Mouse (Mus musculus): Measurements from ENCODE around the gene Shc3. TPM values are rescaled to one million over a fixed set of nuclear protein-coding genes. Genes with fewer than 3 reads are reported as not detected.

Shc3 gene
- polyA plus RNA-seq, 1 experiment from 2014 or later: 7.5 TPM

DNA sequence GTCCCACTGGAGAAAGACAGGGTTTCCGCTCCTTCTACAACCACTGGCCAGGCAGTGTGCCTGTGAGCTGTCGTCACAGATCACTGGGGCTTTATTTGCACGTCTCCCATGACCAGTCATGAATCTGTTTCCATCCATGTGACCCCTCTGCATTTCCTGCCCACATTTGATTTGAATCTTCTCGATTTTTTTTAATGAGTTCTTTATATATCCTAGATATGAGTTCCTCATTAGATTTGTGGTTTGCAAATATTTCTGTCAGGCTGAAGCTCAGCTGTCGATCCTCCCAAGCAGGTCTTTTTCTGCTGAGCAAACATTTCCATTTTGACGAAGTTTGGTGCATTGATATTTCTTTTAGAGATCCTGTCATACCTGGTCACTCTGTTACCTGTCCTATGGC is 171.4 kb downstream of the Shc3 start:
- no peak overlapping the region for H3K4me2 ChIP-seq
- H3K4me1 ChIP-seq: peaks cover 14% of the 10 kb centered on the region
- H3K27ac ChIP-seq (replicated peaks): no peak overlapping the region
- no peak overlapping the region for H3K4me3 ChIP-seq (replicated peaks)
- 85% methylated on average over 6 of the region's 6 CpGs for WGBS
- H3K36me3 ChIP-seq: no peaks in the 10 kb centered on the region
- H3K9ac ChIP-seq (replicated peaks): no peak overlapping the region
- ATAC-seq (ENCODE audit: low FRiP score): no peak
- H3K9me3 ChIP-seq (replicated peaks): no peaks in the 10 kb centered on the region
- no peaks in the 10 kb centered on the region for H3K27me3 ChIP-seq (replicated peaks)

DNA sequence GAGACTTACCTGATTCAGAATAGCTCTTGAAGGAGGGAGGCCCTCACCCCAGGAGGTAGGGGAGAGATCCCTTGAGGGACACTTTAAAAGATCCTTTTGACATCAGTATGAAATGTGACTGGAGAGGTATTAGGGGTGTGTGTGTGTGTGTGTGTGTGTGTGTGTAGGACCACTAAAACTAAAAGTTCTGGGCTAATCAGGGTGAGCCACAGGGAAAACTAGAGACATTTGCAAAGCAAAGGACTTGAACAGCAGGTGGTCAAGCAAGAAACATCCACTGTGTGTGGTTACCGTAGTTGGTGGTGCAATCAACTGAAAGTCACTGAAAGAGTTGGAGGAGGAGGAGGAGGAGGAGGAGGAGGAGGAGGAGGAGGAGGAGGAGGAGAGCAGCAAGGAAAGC is 177.0 kb downstream of the Shc3 start:
- H3K9ac ChIP-seq (replicated peaks): no peak overlapping the region
- WGBS: no CpG with 5 or more reads among the region's 1 CpGs
- no peak overlapping the region for H3K4me3 ChIP-seq (replicated peaks)
- H3K27ac ChIP-seq (replicated peaks): no peak overlapping the region
- no peaks in the 10 kb centered on the region for H3K27me3 ChIP-seq (replicated peaks)
- H3K9me3 ChIP-seq (replicated peaks): no peaks in the 10 kb centered on the region
- no peak overlapping the region for H3K4me2 ChIP-seq
- H3K4me1 ChIP-seq: no peaks in the 10 kb centered on the region
- no peaks in the 10 kb centered on the region for H3K36me3 ChIP-seq
- no peak for ATAC-seq (ENCODE audit: low FRiP score)

DNA sequence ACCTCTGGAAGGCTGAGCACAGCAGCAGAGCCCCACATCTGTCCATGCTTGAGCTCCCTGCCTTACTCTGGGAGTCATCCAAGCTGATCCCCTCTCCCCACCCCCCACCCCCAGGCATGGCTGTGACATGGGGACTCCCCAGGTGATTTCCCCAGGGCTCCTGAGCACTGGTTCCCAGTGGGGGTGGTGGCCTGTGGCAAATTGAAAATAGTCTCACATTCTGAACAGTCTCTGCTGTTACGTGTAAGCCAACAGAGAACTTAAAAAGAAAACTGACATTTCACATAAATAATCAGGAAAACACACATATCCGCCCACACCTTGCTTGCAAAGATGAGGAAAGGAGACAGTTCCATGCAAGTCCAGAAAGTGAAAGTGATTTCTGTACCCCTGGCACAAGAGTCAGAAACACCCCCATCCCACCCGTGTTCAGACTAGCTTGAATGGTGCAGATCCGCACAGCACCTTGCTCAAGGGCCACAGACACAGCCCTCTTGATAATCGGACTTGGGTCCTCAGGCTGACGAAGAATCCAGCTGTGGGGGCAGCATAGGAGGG is 177.8 kb downstream of the Shc3 start:
- WGBS: 83% methylated on average over 6 of the region's 6 CpGs
- H3K27me3 ChIP-seq (replicated peaks): no peaks in the 10 kb centered on the region
- no peaks in the 10 kb centered on the region for H3K36me3 ChIP-seq
- no peak overlapping the region for H3K4me2 ChIP-seq
- no peaks in the 10 kb centered on the region for H3K9me3 ChIP-seq (replicated peaks)
- H3K27ac ChIP-seq (replicated peaks): no peak overlapping the region
- no peaks in the 10 kb centered on the region for H3K4me1 ChIP-seq
- H3K9ac ChIP-seq (replicated peaks): no peak overlapping the region
- H3K4me3 ChIP-seq (replicated peaks): no peak overlapping the region
- ATAC-seq (ENCODE audit: low FRiP score): no peak

DNA sequence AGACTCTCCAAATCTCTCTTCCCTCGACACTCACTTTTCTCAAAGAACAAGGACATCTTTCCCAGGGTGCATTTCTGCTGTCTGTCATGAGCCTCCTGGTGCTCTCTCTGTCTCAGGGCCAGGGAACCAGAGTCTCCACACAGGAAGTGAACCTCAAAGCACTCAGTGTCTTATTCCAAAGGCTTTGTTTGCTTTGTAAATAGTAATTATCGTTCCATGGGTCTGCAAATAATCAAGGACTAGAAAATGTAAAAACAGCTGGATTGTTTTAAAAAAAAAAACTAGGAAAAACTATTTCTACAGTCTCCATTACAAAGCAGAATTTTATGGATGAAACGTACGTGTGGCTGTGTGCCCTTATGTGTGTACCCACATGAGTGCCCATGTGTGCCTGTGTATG is 178.8 kb downstream of the Shc3 start:
- Histone ChIP-seq H3K4me2 (no peak overlapping the region), H3K4me3 (replicated peaks) (no peak overlapping the region), H3K27ac (replicated peaks) (no peak overlapping the region), H3K9me3 (replicated peaks) (no peaks in the 10 kb centered on the region), H3K36me3 (no peaks in the 10 kb centered on the region), H3K27me3 (replicated peaks) (no peaks in the 10 kb centered on the region), H3K9ac (replicated peaks) (no peak overlapping the region), H3K4me1 (no peaks in the 10 kb centered on the region)
- WGBS: 75% methylated on average over 4 of the region's 4 CpGs
- ATAC-seq (ENCODE audit: low FRiP score): no peak

DNA sequence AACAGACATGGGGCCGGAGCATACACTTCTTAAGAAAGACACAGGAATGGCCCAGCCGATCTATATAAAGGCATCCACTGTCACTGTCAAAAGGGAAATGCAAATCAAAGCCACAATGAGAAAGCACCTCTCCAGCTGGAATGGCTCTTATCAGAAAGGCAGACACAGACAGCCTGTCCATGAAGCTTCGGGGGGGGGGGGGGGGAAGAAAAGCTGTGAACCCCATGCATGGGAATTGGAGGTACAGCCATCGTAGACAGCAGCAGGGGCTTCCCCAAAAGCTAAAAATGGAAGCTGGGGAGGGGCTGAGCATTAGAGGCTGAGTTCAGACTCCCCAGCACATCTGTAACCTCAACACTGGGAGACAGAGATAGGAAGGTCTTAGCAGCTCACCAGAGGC is 181.3 kb downstream of the Shc3 start:
- Histone ChIP-seq H3K4me1 (no peaks in the 10 kb centered on the region), H3K27ac (replicated peaks) (no peak overlapping the region), H3K4me2 (no peak overlapping the region), H3K9ac (replicated peaks) (no peak overlapping the region), H3K9me3 (replicated peaks) (no peaks in the 10 kb centered on the region), H3K36me3 (no peaks in the 10 kb centered on the region), H3K4me3 (replicated peaks) (no peak overlapping the region), H3K27me3 (replicated peaks) (no peaks in the 10 kb centered on the region)
- WGBS: 51% methylated on average over 4 of the region's 4 CpGs
- no peak for ATAC-seq (ENCODE audit: low FRiP score)

DNA sequence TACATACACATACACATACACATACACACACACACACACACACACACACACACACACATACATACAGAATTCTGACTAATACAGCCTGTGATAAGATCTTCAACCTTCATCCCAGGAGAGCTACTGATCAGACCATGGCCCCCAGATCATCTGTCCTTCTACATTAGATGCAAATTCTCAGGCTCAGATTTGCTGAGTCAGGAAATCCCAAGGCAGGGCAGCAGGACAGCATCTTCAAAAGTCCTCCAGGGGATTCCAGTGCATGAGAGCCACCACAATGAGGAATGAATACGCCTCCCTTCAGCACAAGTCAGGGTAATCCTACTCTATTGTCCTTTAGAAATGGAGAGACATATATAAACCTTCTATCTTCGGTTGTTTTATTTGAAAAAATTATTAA is 184.3 kb downstream of the Shc3 start:
- whole genome bisulfite sequencing: 74% methylated on average over 2 of the region's 2 CpGs
- Histone ChIP-seq H3K9ac (replicated peaks) (no peak overlapping the region), H3K27ac (replicated peaks) (no peak overlapping the region), H3K27me3 (replicated peaks) (no peaks in the 10 kb centered on the region), H3K9me3 (replicated peaks) (no peaks in the 10 kb centered on the region), H3K4me2 (no peak overlapping the region), H3K4me3 (replicated peaks) (no peak overlapping the region), H3K36me3 (no peaks in the 10 kb centered on the region), H3K4me1 (no peaks in the 10 kb centered on the region)
- ATAC-seq (ENCODE audit: low FRiP score): no peak

DNA sequence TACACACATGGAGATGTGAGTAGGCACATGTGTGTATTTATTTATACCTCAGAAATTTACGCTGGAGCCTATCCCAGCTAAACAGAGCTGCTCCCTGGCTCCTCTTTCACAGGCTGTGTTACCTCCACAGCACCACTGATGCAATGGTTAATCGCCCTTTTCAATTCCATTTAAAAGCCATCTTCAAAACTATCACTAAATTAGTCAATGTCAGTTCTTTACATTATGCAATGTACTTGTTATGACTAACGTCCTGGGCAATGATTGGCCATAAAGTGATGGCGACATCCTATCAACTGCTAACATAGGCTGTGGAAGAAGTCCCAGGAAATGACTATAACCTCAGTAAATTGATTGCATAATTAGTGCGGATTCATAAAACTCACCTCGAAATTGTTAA is 187.7 kb downstream of the Shc3 start:
- no peak overlapping the region for H3K4me2 ChIP-seq
- no peak overlapping the region for H3K4me3 ChIP-seq (replicated peaks)
- 93% methylated on average over 6 of the region's 6 CpGs for WGBS
- H3K27me3 ChIP-seq (replicated peaks): no peaks in the 10 kb centered on the region
- H3K4me1 ChIP-seq: no peaks in the 10 kb centered on the region
- no peak for ATAC-seq (ENCODE audit: low FRiP score)
- H3K36me3 ChIP-seq: no peaks in the 10 kb centered on the region
- H3K9ac ChIP-seq (replicated peaks): no peak overlapping the region
- no peak overlapping the region for H3K27ac ChIP-seq (replicated peaks)
- no peaks in the 10 kb centered on the region for H3K9me3 ChIP-seq (replicated peaks)

Other genes with a start within 250 kb of the Shc3 start
- 12.5 and 27.9 TPM in 2 replicates for gene S1pr3, start 160.8 kb downstream of the Shc3 start, polyA plus RNA-seq (2015; fragmentation: Nextera tagmentation; extraction: Ambion mirVana)
- gene Cks2, start 75.8 kb upstream of the Shc3 start, polyA plus RNA-seq (2015; fragmentation: Nextera tagmentation; extraction: Ambion mirVana): 40.0 and 92.6 TPM in 2 replicates
- 26.7 and 28.0 TPM in 2 replicates for gene Secisbp2, start 82.3 kb upstream of the Shc3 start, polyA plus RNA-seq (2015; fragmentation: Nextera tagmentation; extraction: Ambion mirVana)
- gene Sema4d, start 224.3 kb upstream of the Shc3 start, polyA plus RNA-seq (2015; fragmentation: Nextera tagmentation; extraction: Ambion mirVana): 15.2 and 17.9 TPM in 2 replicates